Mouse (Mus musculus) T-helper 17 cell (primary cell): ENCODE measurements at regions not wholly inside any gene's neighbourhood (a gene's known extent, or its start where the extent isn't known, plus 50 kb on each side); places are given as distances from the start of the nearest gene placed in this dataset.
"Not testable (repeated sequence)": the region's sequence is repeated elsewhere in the genome, so short reads cannot be mapped to it uniquely, and the experiment has no call there.

ENCODE experiments used
- in situ Hi-C, 2 experiments: fragments of 300-600 bp; cut with MboI, MseI; formaldehyde crosslinking; loops; 1 replicate in 1 of 2; 2 replicates in 1 of 2; pipeline ENCODE4 v1.15.1; 2025; ENCODE audit warnings: high pct_unique_total_duplicates in 2 of 2

- in situ Hi-C loops: no loop called here
Observed at GRCm38 (mm10) chr12:112295337-112295941, 149.4 kb downstream of the Kif26a start.

GRCm38 (mm10) chr12:112298521-112298920 lies 152.5 kb downstream of the Kif26a start:
- in situ Hi-C loops: no loop called here

GRCm38 (mm10) chr12:112299089-112299488 lies 153.1 kb downstream of the Kif26a start:
- in situ Hi-C loops: no loop called here

GRCm38 (mm10) chr12:112299603-112300002 lies 153.6 kb downstream of the Kif26a start:
- in situ Hi-C loops: no loop called here

- in situ Hi-C loops: no loop called here
Observed at GRCm38 (mm10) chr12:112300125-112300524, 154.1 kb downstream of the Kif26a start.

GRCm38 (mm10) chr12:112301411-112301891 lies 155.4 kb downstream of the Kif26a start:
- in situ Hi-C loops: no loop called here

- in situ Hi-C loops: no loop called here
Observed at GRCm38 (mm10) chr12:112301929-112302328, 155.9 kb downstream of the Kif26a start.

- in situ Hi-C loops: no loop called here
Observed at GRCm38 (mm10) chr12:112306208-112306607, 160.2 kb downstream of the Kif26a start.

GRCm38 (mm10) chr12:112308016-112308415 lies 162.0 kb downstream of the Kif26a start:
- in situ Hi-C loops: no loop called here

- in situ Hi-C loops: not testable (repeated sequence)
Observed at GRCm38 (mm10) chr12:112309096-112309495, 163.1 kb downstream of the Kif26a start.

- in situ Hi-C loops: no loop called here
Observed at GRCm38 (mm10) chr12:112309781-112310180, 163.8 kb downstream of the Kif26a start.

GRCm38 (mm10) chr12:112310661-112311060 lies 164.7 kb downstream of the Kif26a start:
- in situ Hi-C loops: no loop called here

GRCm38 (mm10) chr12:112314781-112315180 lies 168.8 kb downstream of the Kif26a start:
- in situ Hi-C loops: no loop called here

GRCm38 (mm10) chr12:112317191-112317590 lies 171.2 kb downstream of the Kif26a start:
- in situ Hi-C loops: no loop called here

- in situ Hi-C loops: no loop called here
Observed at GRCm38 (mm10) chr12:112318461-112318860, 170.8 kb upstream of the A530016L24Rik start.

- in situ Hi-C loops: loop anchor here in 1 of 2 experiments (10.0 kb wide), 1 partner anchor 1407 kb away; no protein-coding TSS in a partner anchor
Observed at GRCm38 (mm10) chr12:112322196-112322595, 167.1 kb upstream of the A530016L24Rik start.

GRCm38 (mm10) chr12:112327411-112327810 lies 161.8 kb upstream of the A530016L24Rik start:
- in situ Hi-C loops: loop anchor here in 1 of 2 experiments (10.0 to 25.0 kb wide), 2 partner anchors 435 to 1413 kb away; partner anchors contain the start of gene Pld4

- in situ Hi-C loops: loop anchor here in 1 of 2 experiments (10.0 to 25.0 kb wide), 2 partner anchors 433 to 1414 kb away; partner anchors contain the start of gene Pld4
Observed at GRCm38 (mm10) chr12:112328809-112329575, 160.3 kb upstream of the A530016L24Rik start.

GRCm38 (mm10) chr12:112329701-112330301 lies 159.4 kb upstream of the A530016L24Rik start:
- in situ Hi-C loops: loop anchor here in 1 of 2 experiments (10.0 to 25.0 kb wide), 2 partner anchors 432 to 1415 kb away; partner anchors contain the start of gene Pld4

- in situ Hi-C loops: loop anchor here in 1 of 2 experiments (25.0 kb wide), 1 partner anchor 432 kb away; the partner anchor contains the start of gene Pld4
Observed at GRCm38 (mm10) chr12:112330557-112330956, 158.7 kb upstream of the A530016L24Rik start.

GRCm38 (mm10) chr12:112331061-112331460 lies 158.2 kb upstream of the A530016L24Rik start:
- in situ Hi-C loops: loop anchor here in 1 of 2 experiments (25.0 kb wide), 1 partner anchor 431 kb away; the partner anchor contains the start of gene Pld4
